Mouse (Mus musculus): Measurements from ENCODE around the gene Iars.
A peak's percentile ranks its signal among the peaks of the same experiment; 100 is the strongest.

Iars gene

GRCm38 (mm10) chr13:49681351-49682232 is at the start of gene Iars:
TSS of gene Iars (plus strand) at chr13:49682100.
- DNase-seq: peak; percentile 98

DNA sequence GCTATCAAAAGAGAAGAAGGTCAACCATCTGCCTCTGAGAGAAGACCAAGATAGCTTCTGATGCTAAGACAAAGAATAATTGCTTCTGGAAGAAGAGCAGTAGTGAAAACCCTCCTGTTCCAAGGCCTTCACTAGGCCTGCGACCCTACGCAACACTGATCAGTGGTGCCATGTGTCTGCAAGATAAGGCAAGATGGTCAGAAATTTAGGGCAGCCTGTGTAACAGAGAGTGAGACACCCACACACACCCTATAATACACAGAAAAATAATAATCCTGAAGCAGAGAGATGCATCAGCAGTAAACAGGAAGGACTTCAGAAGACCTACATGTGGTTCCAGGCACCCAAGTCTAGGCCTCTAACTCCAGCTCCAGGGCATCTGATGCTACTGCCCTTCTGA is 41.9 kb upstream of the Iars start:
- DNase-seq: no peak

GRCm38 (mm10) chr13:49642650-49643049 is 39.2 kb upstream of the Iars start:
- no peak for DNase-seq

- no peak for DNase-seq
Observed at GRCm38 (mm10) chr13:49643669-49644362, 38.1 kb upstream of the Iars start.

GRCm38 (mm10) chr13:49644731-49645529 is 37.0 kb upstream of the Iars start:
- no peak for DNase-seq

DNA sequence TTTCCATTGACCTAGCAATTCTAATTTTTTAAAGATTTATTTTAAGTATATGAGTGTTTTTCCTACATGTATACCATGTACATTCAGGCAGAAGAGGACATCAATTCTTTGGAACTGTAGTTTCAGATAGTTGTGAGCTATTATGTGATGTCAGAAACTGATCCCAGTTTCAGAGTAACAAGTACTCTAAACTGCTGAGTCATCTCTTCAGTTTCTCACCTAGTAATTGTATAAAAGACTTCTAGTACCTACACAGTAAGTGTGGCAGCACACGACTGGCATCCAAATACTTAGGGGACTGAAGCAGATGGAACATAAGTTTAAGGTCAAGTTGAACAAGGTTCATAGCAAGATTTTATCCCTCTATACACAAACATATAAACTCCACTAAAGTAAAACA is 35.9 kb upstream of the Iars start:
- DNase-seq: no peak

GRCm38 (mm10) chr13:49651136-49651535 is 30.8 kb upstream of the Iars start:
- no peak for DNase-seq

DNA sequence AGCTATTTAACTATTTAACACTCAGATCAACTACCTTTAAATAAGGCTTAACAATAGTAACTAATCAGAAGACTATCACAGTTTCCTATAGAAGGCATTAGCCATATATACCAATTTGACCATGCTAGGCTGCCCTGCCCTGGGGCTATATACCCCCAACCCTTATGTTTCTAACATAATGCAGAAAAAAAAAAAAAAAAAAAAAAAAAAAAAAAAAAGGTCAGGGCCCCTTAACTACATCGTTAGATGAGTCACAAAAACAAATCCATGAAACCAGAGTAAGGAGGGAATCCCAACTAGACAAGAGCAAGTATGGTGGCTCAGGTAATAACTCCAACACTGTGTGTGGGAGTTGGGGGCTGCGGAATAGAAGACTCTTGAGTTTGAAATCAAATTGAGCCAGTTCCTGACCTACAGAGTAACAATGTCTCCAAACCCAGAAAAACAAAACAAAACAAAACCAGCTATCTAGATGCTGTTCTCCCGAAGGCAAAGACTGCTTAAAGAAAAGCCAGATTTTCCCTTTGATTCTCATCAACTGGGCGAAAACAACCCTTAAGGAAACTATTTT is 30.0 kb upstream of the Iars start:
- DNase-seq: no peak

- DNase-seq: peak; percentile 100
Observed at GRCm38 (mm10) chr13:49652481-49653179, 29.3 kb upstream of the Iars start, which contains the start of the genes Cenpp and Nol8. TSS of gene Cenpp (minus strand) at chr13:49652785. TSS of gene Nol8 (plus strand) at chr13:49653078.

DNA sequence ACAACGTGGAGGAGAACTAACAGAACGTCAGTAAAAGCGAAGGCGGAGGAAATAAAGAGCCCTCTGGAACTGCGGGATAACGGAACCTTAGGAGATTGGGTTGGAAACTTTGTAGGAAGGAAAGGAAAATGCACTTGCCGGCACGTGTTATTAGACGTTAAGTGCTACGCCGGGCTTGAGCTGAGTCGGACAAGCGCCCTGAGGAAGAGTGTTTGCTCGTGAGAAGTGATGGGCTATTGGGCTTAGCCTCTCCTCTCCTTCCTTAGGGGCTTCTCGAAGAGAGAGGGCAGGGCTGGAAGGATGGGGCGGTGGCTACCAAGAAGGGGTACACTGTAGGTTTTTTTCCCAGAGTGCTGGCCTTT is 28.7 kb upstream of the Iars start:
- DNase-seq: no peak

DNA sequence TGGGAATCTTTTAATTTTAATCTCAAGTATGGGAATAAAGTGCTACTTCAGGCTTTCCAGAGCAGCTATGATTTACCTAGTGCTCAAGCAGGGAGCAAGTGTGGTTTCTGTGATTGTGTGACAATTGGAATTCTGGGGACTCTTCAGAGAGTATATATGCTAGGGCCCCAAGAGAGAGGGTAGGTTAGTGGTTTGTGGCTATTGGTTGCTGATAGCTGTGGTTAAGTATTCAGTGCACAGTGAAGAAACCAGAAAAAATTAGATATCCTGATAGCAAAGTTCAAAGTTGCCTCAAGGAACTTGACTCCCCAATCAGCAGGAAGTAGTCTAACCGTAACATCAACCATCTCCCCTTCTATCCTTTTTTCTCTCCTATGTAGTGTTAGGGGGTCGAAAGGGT is 4.1 kb upstream of the Iars start:
- DNase-seq: no peak

DNA sequence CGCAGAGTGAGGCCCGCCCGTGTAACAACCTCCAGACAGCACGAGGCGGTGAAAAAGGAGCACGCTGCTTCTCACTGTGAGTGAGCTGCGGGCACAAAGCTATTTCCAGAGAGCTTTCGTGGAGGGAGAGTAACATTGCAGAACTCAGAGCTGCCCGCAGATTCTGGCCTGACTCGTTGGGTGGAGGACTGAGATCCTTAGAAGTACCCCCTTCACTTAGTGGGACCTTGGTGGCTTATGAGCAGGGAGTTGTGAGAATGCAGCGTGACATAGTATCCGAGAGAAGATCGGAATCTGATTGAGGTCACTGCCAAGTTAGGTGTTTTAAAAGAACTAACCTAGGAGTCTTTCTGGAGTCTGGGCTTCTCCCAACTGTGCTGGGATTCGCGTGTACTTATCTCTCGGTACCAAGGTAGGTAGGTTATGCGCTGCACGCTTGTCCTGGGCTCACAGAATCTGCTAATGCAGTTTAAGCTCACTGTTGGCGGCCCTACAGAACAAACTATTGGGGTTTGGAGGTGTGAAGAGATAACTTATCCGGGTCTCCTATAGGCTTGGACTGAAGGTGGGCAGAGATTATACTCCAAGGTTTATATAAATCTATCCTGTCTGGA is 440 bp downstream of the Iars start:
- DNase-seq: no peak

- DNase-seq: no peak
Observed at GRCm38 (mm10) chr13:49684266-49684665, 2.4 kb downstream of the Iars start.

- no peak for DNase-seq
Observed at GRCm38 (mm10) chr13:49691056-49691455, 9.2 kb downstream of the Iars start.

DNA sequence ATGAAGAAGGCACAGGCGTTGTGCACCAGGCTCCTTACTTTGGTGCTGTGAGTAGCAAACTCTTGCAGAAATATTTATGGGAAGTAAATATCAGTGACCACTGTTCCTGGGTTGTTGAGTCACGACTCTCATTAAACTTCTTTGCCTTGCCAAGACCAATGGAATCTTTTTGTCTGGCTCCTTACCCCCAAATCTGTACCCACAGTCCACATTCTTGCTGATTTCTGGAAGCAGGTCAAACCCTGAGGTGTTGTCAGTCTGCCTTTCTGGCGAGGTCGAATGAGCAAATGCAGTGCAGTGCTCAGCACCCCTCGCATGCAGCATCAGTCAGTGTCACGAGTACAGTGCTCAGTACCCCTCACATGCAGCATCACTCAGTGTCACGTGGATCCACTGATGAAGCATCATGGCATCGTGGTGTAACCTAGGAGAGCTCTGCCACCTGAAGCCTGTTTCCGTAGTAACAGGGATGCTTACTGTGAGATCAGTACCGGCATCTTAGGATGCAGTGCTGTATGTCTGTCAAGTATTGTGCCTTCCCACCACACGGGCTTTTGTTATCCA is 21.4 kb downstream of the Iars start:
- no peak for DNase-seq

DNA sequence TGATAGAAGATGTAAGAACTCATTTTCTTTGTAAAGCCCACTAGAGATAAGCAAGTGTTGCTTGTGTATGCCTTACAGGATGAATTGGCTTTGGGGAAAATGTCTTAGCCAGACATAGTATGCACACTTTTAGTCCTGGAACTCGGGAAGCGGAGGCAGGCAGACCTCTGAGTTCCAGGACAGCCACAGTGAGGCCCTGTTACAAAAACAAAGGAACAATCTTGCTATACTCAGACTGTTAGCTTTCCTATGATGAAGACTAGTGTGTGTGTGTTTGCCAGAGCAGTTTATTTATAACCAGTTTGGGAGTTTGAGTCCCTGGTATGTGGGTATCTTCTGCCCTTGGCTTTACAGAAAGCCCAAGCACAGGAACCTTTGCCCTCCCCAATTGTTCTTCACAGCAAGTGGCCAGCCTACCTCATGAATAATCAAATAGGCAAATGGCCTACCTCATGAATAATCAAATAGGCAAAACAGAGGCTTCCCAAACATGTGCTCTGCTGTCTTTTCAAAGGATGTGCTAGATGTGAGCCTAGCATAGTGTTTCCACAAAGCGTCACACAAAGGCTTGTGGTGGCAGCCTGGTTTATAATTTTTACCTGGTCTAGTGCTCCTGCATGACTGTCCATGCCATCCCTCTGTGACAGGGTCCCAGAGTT is 24.3 kb downstream of the Iars start:
- no peak for DNase-seq

- no peak for DNase-seq
Observed at GRCm38 (mm10) chr13:49708311-49708710, 26.4 kb downstream of the Iars start.

GRCm38 (mm10) chr13:49712047-49712721 is 30.3 kb downstream of the Iars start:
- no peak for DNase-seq

DNA sequence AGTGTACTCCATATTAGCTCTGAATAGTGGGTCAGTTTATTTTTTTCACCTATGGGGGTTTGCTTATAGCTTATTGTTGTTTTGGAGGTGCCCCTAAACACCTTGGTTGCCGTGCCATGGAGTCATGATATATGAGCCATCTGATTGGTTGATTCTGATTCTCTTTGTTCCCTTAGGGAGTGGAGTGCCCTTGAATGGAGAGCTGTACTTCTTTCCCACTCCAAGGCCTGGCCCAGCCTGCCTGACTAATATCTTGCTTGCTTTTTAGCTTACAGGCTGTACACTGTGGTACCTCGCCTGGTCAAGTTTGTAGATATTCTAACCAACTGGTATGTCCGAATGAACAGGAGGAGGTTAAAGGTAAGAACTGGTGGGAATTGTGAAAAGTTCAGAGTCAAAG is 37.4 kb downstream of the Iars start:
- DNase-seq: no peak

GRCm38 (mm10) chr13:49736430-49736829 is 54.5 kb downstream of the Iars start:
- no peak for DNase-seq
